Mouse (Mus musculus) 416B (cell line): ENCODE results near the gene Mplkip.
A peak's percentile ranks its signal among the peaks of the same experiment; 100 is the strongest.

Source experiments
- DNase-seq: peaks from one replicate; pipeline ENCODE4 v3.0.0; 2011; ENCODE audit warnings: low read depth

The Mplkip gene

GRCm38 (mm10) chr13:17694911-17695699 is at the start of gene Mplkip, which contains the start of gene Sugct:
TSS of gene Mplkip (plus strand) at chr13:17695192.
TSS of gene Sugct (minus strand) at chr13:17695553.
- peak; percentile 100 for DNase-seq

GRCm38 (mm10) chr13:17667380-17667779 is 27.6 kb upstream of the Mplkip start:
- no peak for DNase-seq

- DNase-seq = no peak
Observed at GRCm38 (mm10) chr13:17671122-17671521, 23.9 kb upstream of the Mplkip start.

GRCm38 (mm10) chr13:17689461-17689860 is 5.5 kb upstream of the Mplkip start:
- no peak for DNase-seq

GRCm38 (mm10) chr13:17690686-17691085 is 4.3 kb upstream of the Mplkip start:
- DNase-seq = no peak

- DNase-seq = no peak
Observed at GRCm38 (mm10) chr13:17691436-17691835, 3.6 kb upstream of the Mplkip start.

- DNase-seq = peak; percentile 85
Observed at GRCm38 (mm10) chr13:17693816-17694215, 1.2 kb upstream of the Mplkip start.

GRCm38 (mm10) chr13:17694414-17694813 is 578 bp upstream of the Mplkip start:
- peak; percentile 74 for DNase-seq

- DNase-seq = peak; percentile 48
Observed at GRCm38 (mm10) chr13:17695898-17696580, 1.0 kb downstream of the Mplkip start.

GRCm38 (mm10) chr13:17700090-17700715 is 5.2 kb downstream of the Mplkip start:
- no peak for DNase-seq

- peak; percentile 29 for DNase-seq
Observed at GRCm38 (mm10) chr13:17701322-17701721, 6.3 kb downstream of the Mplkip start.

- no peak for DNase-seq
Observed at GRCm38 (mm10) chr13:17702311-17702710, 7.3 kb downstream of the Mplkip start.

GRCm38 (mm10) chr13:17705188-17705826 is 10.3 kb downstream of the Mplkip start:
- DNase-seq = no peak

GRCm38 (mm10) chr13:17708784-17709311 is 13.9 kb downstream of the Mplkip start:
- DNase-seq = no peak

- no peak for DNase-seq
Observed at GRCm38 (mm10) chr13:17717357-17717756, 22.4 kb downstream of the Mplkip start.

GRCm38 (mm10) chr13:17727922-17728321 is 32.9 kb downstream of the Mplkip start:
- peak; percentile 40 for DNase-seq

GRCm38 (mm10) chr13:17728798-17729197 is 33.8 kb downstream of the Mplkip start:
- no peak for DNase-seq
